Mouse (Mus musculus) neural tube, embryonic 11.5 days (tissue): ENCODE measurements at regions not wholly inside any gene's neighbourhood (a gene's known extent, or its start where the extent isn't known, plus 50 kb on each side); places are given as distances from the start of the nearest gene placed in this dataset.

ENCODE experiments used
- ATAC-seq: fragments of 200-750 bp; cut with Nextera tagmentation; 2 replicates; pipeline ENCODE4 v1.8.0; 2017; ENCODE audit warnings: moderate number of reproducible peaks, mild to moderate bottlenecking, moderate TSS enrichment, moderate library complexity; ENCODE audit not compliant: insufficient read depth, low FRiP score, low TSS enrichment
- DNase-seq: peaks from one replicate; pipeline ENCODE4 v3.0.0-alpha.2; 2015; ENCODE audit warnings: low spot score
- H3K27ac ChIP-seq: fragments of 300-500 bp; sonication (generic); 2 replicates; pipeline ENCODE4 v1.5.1; 2014; ENCODE audit warnings: low read depth, mild to moderate bottlenecking, low read length
- H3K27me3 ChIP-seq: fragments of 300-500 bp; sonication (generic); 2 replicates; pipeline ENCODE4 v1.6.1; 2014; ENCODE audit warnings: mild to moderate bottlenecking, low read length, mixed read lengths; ENCODE audit not compliant: control insufficient read depth, insufficient read depth
- H3K36me3 ChIP-seq: fragments of 300-500 bp; sonication (generic); 2 replicates; pipeline ENCODE4 v1.6.1; 2014; ENCODE audit warnings: mild to moderate bottlenecking, low read length, moderate library complexity, mixed read lengths; ENCODE audit not compliant: control insufficient read depth, insufficient read depth
- H3K4me1 ChIP-seq: fragments of 300-500 bp; sonication (generic); 2 replicates; pipeline ENCODE4 v1.6.1; 2014; ENCODE audit warnings: low read length, mixed read lengths; ENCODE audit not compliant: control insufficient read depth, insufficient read depth
- H3K4me2 ChIP-seq: fragments of 300-500 bp; sonication (generic); 2 replicates; pipeline ENCODE4 v1.6.1; 2014; ENCODE audit warnings: low read depth, mild to moderate bottlenecking, moderate library complexity
- H3K4me3 ChIP-seq: fragments of 300-500 bp; sonication (generic); 2 replicates; pipeline ENCODE4 v1.5.1; 2014; ENCODE audit warnings: low read depth, low read length
- H3K9ac ChIP-seq: fragments of 300-500 bp; sonication (generic); 2 replicates; pipeline ENCODE4 v1.6.1; 2014; ENCODE audit warnings: mild to moderate bottlenecking, low read length
- H3K9me3 ChIP-seq: fragments of 300-500 bp; sonication (generic); 2 replicates; pipeline ENCODE4 v1.6.1; 2016; ENCODE audit warnings: low read length; ENCODE audit not compliant: control insufficient read depth
- WGBS: fragments of 180-500 bp; shearing (Covaris S2); extraction: QIAGEN DNeasy Blood & Tissue Kit; methylation state at CpG from one replicate; pipeline ENCODE4 v1.1.7; 2014; 5-methylcytosine and 5-hydroxymethylcytosine counted together

- WGBS, result 90% methylated on average over 5 of the region's 5 CpGs
- ATAC-seq (0 out of 2 replicates have a peak, but pooled peaks have one; percentile 69), DNase-seq (no peak)
- no peak overlapping the region for H3K4me2 ChIP-seq
- no peaks in the 10 kb centered on the region for H3K36me3 ChIP-seq
- no peak overlapping the region for H3K4me3 ChIP-seq
- no peaks in the 10 kb centered on the region for H3K27me3 ChIP-seq
- no peaks in the 10 kb centered on the region for H3K9me3 ChIP-seq
- no peak overlapping the region for H3K27ac ChIP-seq
- no peaks in the 10 kb centered on the region for H3K4me1 ChIP-seq
- no peak overlapping the region for H3K9ac ChIP-seq
Measured at GRCm38 (mm10) chr3:134525795-134526194, 289.5 kb downstream of the Cxxc4 start.

- Histone ChIP-seq H3K4me3 (no peak overlapping the region), H3K9me3 (no peaks in the 10 kb centered on the region), H3K4me1 (no peaks in the 10 kb centered on the region), H3K27me3 (no peaks in the 10 kb centered on the region), H3K27ac (no peak overlapping the region), H3K36me3 (no peaks in the 10 kb centered on the region), H3K4me2 (no peak overlapping the region), H3K9ac (no peak overlapping the region)
- no peak for ATAC-seq
- DNase-seq, result no peak
- WGBS, result 84% methylated on average over 2 of the region's 2 CpGs
Measured at GRCm38 (mm10) chr3:134560144-134560543, 268.7 kb upstream of the Tacr3 start.

- no peaks in the 10 kb centered on the region for H3K27me3 ChIP-seq
- no peak overlapping the region for H3K4me3 ChIP-seq
- no peaks in the 10 kb centered on the region for H3K9me3 ChIP-seq
- H3K4me2 ChIP-seq, result no peak overlapping the region
- no peaks in the 10 kb centered on the region for H3K36me3 ChIP-seq
- DNase-seq (no peak), ATAC-seq (peak; percentile 6; the same call in 1 of the 2 replicates)
- H3K4me1 ChIP-seq, result no peaks in the 10 kb centered on the region
- WGBS, result 100% methylated on average over 3 of the region's 3 CpGs
- H3K27ac ChIP-seq, result no peak overlapping the region
- no peak overlapping the region for H3K9ac ChIP-seq
Measured at GRCm38 (mm10) chr3:134578759-134579158, 250.0 kb upstream of the Tacr3 start.

- Histone ChIP-seq H3K4me3 (no peak overlapping the region), H3K4me1 (no peaks in the 10 kb centered on the region), H3K9ac (no peak overlapping the region), H3K27me3 (no peaks in the 10 kb centered on the region), H3K27ac (no peak overlapping the region), H3K4me2 (no peak overlapping the region), H3K36me3 (no peaks in the 10 kb centered on the region), H3K9me3 (no peaks in the 10 kb centered on the region)
- ATAC-seq (no peak), DNase-seq (no peak)
- 20% methylated on average over 2 of the region's 2 CpGs for WGBS
Measured at GRCm38 (mm10) chr3:134588630-134589029, 240.2 kb upstream of the Tacr3 start.

GRCm38 (mm10) chr3:134602919-134603318 is 225.9 kb upstream of the Tacr3 start:
- H3K4me1 ChIP-seq, result no peaks in the 10 kb centered on the region
- H3K9me3 ChIP-seq, result no peaks in the 10 kb centered on the region
- ATAC-seq, result no peak
- no peak overlapping the region for H3K27ac ChIP-seq
- no peak overlapping the region for H3K4me2 ChIP-seq
- peak; percentile 14 for DNase-seq
- no peak overlapping the region for H3K4me3 ChIP-seq
- H3K9ac ChIP-seq, result no peak overlapping the region
- H3K36me3 ChIP-seq, result no peaks in the 10 kb centered on the region
- no peaks in the 10 kb centered on the region for H3K27me3 ChIP-seq
- 59% methylated on average over 4 of the region's 4 CpGs for WGBS

GRCm38 (mm10) chr3:134605356-134605771 is 223.4 kb upstream of the Tacr3 start:
- peak; percentile 35 for DNase-seq
- WGBS, result 29% methylated on average over 6 of the region's 6 CpGs
- H3K27ac ChIP-seq, result no peak overlapping the region
- no peak overlapping the region for H3K4me3 ChIP-seq
- peak; percentile 90 for ATAC-seq
- H3K9ac ChIP-seq, result no peak overlapping the region
- H3K27me3 ChIP-seq, result no peaks in the 10 kb centered on the region
- H3K4me2 ChIP-seq, result no peak overlapping the region
- H3K9me3 ChIP-seq, result no peaks in the 10 kb centered on the region
- no peaks in the 10 kb centered on the region for H3K36me3 ChIP-seq
- no peaks in the 10 kb centered on the region for H3K4me1 ChIP-seq

GRCm38 (mm10) chr3:134610244-134610643 is 218.6 kb upstream of the Tacr3 start:
- H3K9ac ChIP-seq, result no peak overlapping the region
- ATAC-seq (no peak), DNase-seq (no peak)
- no peak overlapping the region for H3K4me2 ChIP-seq
- H3K36me3 ChIP-seq, result no peaks in the 10 kb centered on the region
- no peaks in the 10 kb centered on the region for H3K27me3 ChIP-seq
- no peak overlapping the region for H3K4me3 ChIP-seq
- WGBS, result 85% methylated on average over 4 of the region's 4 CpGs
- H3K4me1 ChIP-seq, result no peaks in the 10 kb centered on the region
- H3K9me3 ChIP-seq, result no peaks in the 10 kb centered on the region
- H3K27ac ChIP-seq, result no peak overlapping the region

GRCm38 (mm10) chr3:134611516-134612297 is 217.1 kb upstream of the Tacr3 start:
- no peak overlapping the region for H3K27ac ChIP-seq
- no peak overlapping the region for H3K4me3 ChIP-seq
- ATAC-seq, result peak; percentile 36; the same call in 1 of the 2 replicates
- no peaks in the 10 kb centered on the region for H3K27me3 ChIP-seq
- H3K4me1 ChIP-seq, result no peaks in the 10 kb centered on the region
- no peak for DNase-seq
- H3K9me3 ChIP-seq, result no peaks in the 10 kb centered on the region
- 70% methylated on average over 5 of the region's 5 CpGs for WGBS
- H3K4me2 ChIP-seq, result no peak overlapping the region
- H3K9ac ChIP-seq, result no peak overlapping the region
- no peaks in the 10 kb centered on the region for H3K36me3 ChIP-seq

- no peak for DNase-seq
- Histone ChIP-seq H3K36me3 (no peaks in the 10 kb centered on the region), H3K9me3 (no peaks in the 10 kb centered on the region), H3K27me3 (no peaks in the 10 kb centered on the region), H3K4me3 (no peak overlapping the region), H3K4me2 (no peak overlapping the region), H3K4me1 (no peaks in the 10 kb centered on the region), H3K9ac (no peak overlapping the region), H3K27ac (no peak overlapping the region)
- no peak for ATAC-seq
- WGBS, result 92% methylated on average over 3 of the region's 3 CpGs
Measured at GRCm38 (mm10) chr3:134612298-134612616, 216.6 kb upstream of the Tacr3 start.
